Mouse (Mus musculus) kidney, embryonic 15.5 days (tissue): ENCODE measurements at regions not wholly inside any gene's neighbourhood (a gene's known extent, or its start where the extent isn't known, plus 50 kb on each side); places are given as distances from the start of the nearest gene placed in this dataset.
A peak's percentile ranks its signal among the peaks of the same experiment; 100 is the strongest.

Experiments used
- ATAC-seq: fragments of 200-750 bp; cut with Nextera tagmentation; replicated peaks from 2 replicates; pipeline ENCODE4 v1.8.0; 2017; ENCODE audit warnings: moderate TSS enrichment; ENCODE audit not compliant: low FRiP score
- H3K27ac ChIP-seq: fragments of 300-500 bp; sonication (generic); 2 replicates; pipeline ENCODE4 v1.5.1; 2015; ENCODE audit warnings: mild to moderate bottlenecking, inconsistent platforms
- H3K27me3 ChIP-seq: fragments of 300-500 bp; sonication (generic); 2 replicates; pipeline ENCODE4 v1.6.1; 2015; ENCODE audit warnings: inconsistent platforms
- H3K36me3 ChIP-seq: fragments of 300-500 bp; sonication (generic); 2 replicates; pipeline ENCODE4 v1.6.1; 2015; ENCODE audit warnings: inconsistent platforms
- H3K4me1 ChIP-seq: fragments of 300-500 bp; sonication (generic); 2 replicates; pipeline ENCODE4 v1.6.1; 2015; ENCODE audit warnings: inconsistent platforms
- H3K4me2 ChIP-seq: fragments of 300-500 bp; sonication (generic); 2 replicates; pipeline ENCODE4 v1.6.1; 2015; ENCODE audit warnings: moderate library complexity, mild to moderate bottlenecking, inconsistent platforms
- H3K4me3 ChIP-seq: fragments of 300-500 bp; sonication (generic); replicated peaks from 2 replicates; pipeline ENCODE4 v1.5.1; 2015; ENCODE audit warnings: mild to moderate bottlenecking, inconsistent platforms
- H3K9ac ChIP-seq: fragments of 300-500 bp; sonication (generic); 2 replicates; pipeline ENCODE4 v1.6.1; 2015; ENCODE audit warnings: mild to moderate bottlenecking, inconsistent platforms
- H3K9me3 ChIP-seq: fragments of 300-500 bp; sonication (generic); replicated peaks from 2 replicates; pipeline ENCODE4 v1.6.1; 2016; ENCODE audit warnings: inconsistent platforms
- WGBS: fragments of 180-500 bp; shearing (Covaris S2); methylation state at CpG from one replicate; pipeline ENCODE4 v1.1.7; 2015; ENCODE audit warnings: mixed read lengths; 5-methylcytosine and 5-hydroxymethylcytosine counted together

- H3K9ac ChIP-seq, result no peak overlapping the region
- H3K4me1 ChIP-seq, result peaks cover 18% of the 10 kb centered on the region
- peak overlapping the region; percentile 76 for H3K27ac ChIP-seq
- WGBS, result 22% methylated on average over 17 of the region's 17 CpGs
- H3K9me3 ChIP-seq, result no peaks in the 10 kb centered on the region
- no peaks in the 10 kb centered on the region for H3K27me3 ChIP-seq
- no peak overlapping the region for H3K4me3 ChIP-seq
- peak overlapping the region; percentile 44 for H3K4me2 ChIP-seq
- ATAC-seq, result peak; percentile 91
- no peaks in the 10 kb centered on the region for H3K36me3 ChIP-seq
Observed at GRCm38 (mm10) chr9:23083562-23083961, 139.3 kb upstream of the Bmper start.

DNA sequence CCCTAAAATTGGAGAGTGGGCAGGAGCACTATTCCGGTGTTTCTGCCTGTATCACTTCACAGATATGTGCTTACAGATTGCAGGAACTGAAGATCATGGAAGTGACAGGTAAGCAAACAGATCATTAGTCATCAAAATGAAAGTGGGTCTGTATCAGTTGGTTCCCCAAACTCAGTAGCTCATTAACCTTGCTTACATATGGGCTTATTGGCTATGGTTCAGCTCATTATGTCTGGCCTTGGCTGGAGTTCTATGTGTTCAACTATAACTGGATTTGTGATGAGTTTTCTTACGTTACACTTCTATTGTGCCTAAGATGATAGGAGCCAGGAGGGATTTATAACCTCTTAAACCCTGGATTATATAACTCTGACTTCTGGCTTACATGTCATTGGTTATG lies 133.5 kb upstream of the Bmper start:
- Histone ChIP-seq H3K4me1 (peaks cover 4% of the 10 kb centered on the region; the same call in 1 of the 2 replicates), H3K4me3 (no peak overlapping the region), H3K9ac (no peak overlapping the region), H3K36me3 (no peaks in the 10 kb centered on the region), H3K4me2 (no peak overlapping the region), H3K9me3 (no peaks in the 10 kb centered on the region), H3K27ac (no peak overlapping the region), H3K27me3 (no peaks in the 10 kb centered on the region)
- WGBS, result 76% methylated on average over 2 of the region's 2 CpGs
- ATAC-seq, result no peak

DNA sequence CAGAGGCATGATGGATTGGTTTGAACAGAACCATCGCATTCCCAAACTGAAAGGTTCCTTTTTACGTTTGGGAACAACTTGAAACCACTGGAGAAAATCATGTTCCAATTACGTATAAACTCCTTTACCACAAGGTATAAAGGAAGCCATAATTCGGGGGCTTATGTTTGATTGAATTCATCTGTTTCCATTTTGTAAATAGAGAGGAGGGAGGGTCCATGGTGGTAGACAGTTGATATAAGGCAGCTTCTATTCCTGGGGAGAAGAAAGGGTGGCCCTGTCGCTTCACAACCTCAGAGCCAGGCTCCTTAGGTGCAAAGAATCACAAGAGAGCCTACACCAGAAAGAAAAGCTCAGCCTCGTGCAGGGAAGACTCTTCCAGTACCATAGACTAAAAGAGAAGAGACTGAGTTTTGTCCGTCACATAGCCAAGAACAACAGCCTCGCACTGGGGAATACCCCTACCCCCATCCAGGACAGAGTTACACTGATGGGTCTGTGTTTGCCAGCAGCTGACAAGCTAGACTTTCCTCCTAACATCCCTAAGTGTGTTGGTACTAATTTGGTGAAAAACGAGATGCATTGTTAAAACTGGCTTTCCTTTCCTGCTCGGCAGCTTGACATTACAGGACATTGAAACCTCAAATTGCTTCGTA lies 125.6 kb upstream of the Bmper start:
- Histone ChIP-seq H3K36me3 (no peaks in the 10 kb centered on the region), H3K4me2 (no peak overlapping the region), H3K4me3 (no peak overlapping the region), H3K9me3 (no peaks in the 10 kb centered on the region), H3K4me1 (peaks cover 10% of the 10 kb centered on the region), H3K9ac (no peak overlapping the region), H3K27ac (no peak overlapping the region), H3K27me3 (no peaks in the 10 kb centered on the region)
- ATAC-seq, result no peak
- WGBS, result 46% methylated on average over 11 of the region's 11 CpGs

GRCm38 (mm10) chr9:23101584-23101983 lies 121.3 kb upstream of the Bmper start:
- Histone ChIP-seq H3K4me2 (no peak overlapping the region), H3K9me3 (no peaks in the 10 kb centered on the region), H3K27me3 (no peaks in the 10 kb centered on the region), H3K4me3 (no peak overlapping the region), H3K9ac (no peak overlapping the region), H3K36me3 (no peaks in the 10 kb centered on the region), H3K27ac (no peak overlapping the region), H3K4me1 (peaks cover 10% of the 10 kb centered on the region)
- no peak for ATAC-seq

DNA sequence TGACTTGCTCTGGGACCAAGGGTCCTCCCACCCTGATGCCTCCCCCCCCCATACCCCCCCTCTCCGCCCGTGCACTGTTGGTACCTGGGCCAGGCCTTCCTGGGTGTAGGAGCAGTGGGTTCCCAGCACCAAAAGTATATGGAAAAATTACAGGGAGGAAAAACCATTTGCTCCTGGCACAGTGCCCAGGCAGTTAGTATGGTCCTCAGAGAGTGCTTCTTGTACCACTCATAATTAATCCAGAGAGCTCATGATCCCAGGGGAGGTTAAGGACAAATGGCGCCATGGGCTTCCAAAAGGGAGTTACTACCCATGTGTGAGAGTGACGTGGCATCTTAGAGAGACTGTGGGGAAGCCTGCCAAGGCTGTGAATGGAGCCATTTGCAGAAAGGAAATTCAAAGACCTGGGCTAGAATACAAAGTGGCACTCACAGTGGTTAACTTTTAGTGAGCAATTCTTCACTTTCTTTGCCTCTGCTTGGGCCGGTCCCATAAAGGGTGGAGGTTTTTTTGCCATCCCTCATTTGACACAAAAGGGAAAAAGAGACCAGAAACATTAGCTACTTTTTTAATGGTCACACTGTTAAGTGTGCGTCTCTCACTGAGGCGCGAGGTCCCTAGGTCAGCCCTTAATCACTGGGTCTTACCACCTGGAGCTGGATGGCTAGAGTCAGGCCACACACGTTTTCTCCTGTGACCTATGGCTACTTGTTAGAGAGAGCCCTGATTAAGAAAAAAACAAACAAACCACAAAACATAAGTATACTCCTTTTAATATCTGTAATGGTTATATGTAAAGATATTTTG lies 120.7 kb upstream of the Bmper start:
- WGBS, result 54% methylated on average over 9 of the region's 9 CpGs
- Histone ChIP-seq H3K4me2 (no peak overlapping the region), H3K27ac (no peak overlapping the region), H3K9me3 (no peaks in the 10 kb centered on the region), H3K4me1 (peaks cover 10% of the 10 kb centered on the region), H3K27me3 (no peaks in the 10 kb centered on the region), H3K36me3 (no peaks in the 10 kb centered on the region), H3K9ac (no peak overlapping the region), H3K4me3 (no peak overlapping the region)
- no peak; the same call in 1 of the 2 replicates for ATAC-seq

GRCm38 (mm10) chr9:23111500-23111899 lies 111.4 kb upstream of the Bmper start:
- H3K4me3 ChIP-seq, result no peak overlapping the region
- ATAC-seq, result no peak
- H3K4me1 ChIP-seq, result no peaks in the 10 kb centered on the region
- H3K9me3 ChIP-seq, result no peaks in the 10 kb centered on the region
- H3K36me3 ChIP-seq, result no peaks in the 10 kb centered on the region
- H3K4me2 ChIP-seq, result no peak overlapping the region
- H3K27me3 ChIP-seq, result 0 out of 2 replicates have a peak, but pooled peaks cover 7% of the 10 kb centered on the region
- H3K27ac ChIP-seq, result no peak overlapping the region
- H3K9ac ChIP-seq, result no peak overlapping the region
- WGBS, result 77% methylated on average over 6 of the region's 6 CpGs

GRCm38 (mm10) chr9:23115026-23115425 lies 107.8 kb upstream of the Bmper start:
- Histone ChIP-seq H3K4me2 (no peak overlapping the region), H3K27ac (no peak overlapping the region), H3K4me3 (no peak overlapping the region), H3K4me1 (no peaks in the 10 kb centered on the region), H3K27me3 (0 out of 2 replicates have a peak, but pooled peaks cover 7% of the 10 kb centered on the region), H3K9me3 (no peaks in the 10 kb centered on the region), H3K9ac (no peak overlapping the region), H3K36me3 (no peaks in the 10 kb centered on the region)
- WGBS, result 62% methylated on average over 5 of the region's 5 CpGs
- ATAC-seq, result no peak

DNA sequence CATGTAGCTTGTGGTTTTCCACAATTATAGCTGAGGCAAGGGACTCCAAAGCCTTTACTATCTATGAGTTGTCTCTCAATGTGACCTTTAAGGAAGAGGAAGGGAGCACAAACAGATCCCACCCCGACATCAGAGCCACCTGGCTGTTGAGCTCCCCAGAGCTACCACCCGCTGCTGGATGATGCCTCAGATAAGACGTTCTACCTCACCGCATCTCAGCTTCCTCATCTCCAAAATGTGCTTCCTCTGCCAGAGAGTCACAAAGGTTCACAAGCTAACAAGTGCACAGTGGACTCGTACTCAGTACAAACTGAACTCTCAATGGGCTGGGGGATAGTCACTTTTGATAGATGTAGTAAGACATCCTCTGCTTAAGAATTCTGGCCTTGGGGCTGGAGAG lies 107.3 kb upstream of the Bmper start:
- Histone ChIP-seq H3K4me1 (no peaks in the 10 kb centered on the region), H3K36me3 (no peaks in the 10 kb centered on the region), H3K4me2 (no peak overlapping the region), H3K9ac (no peak overlapping the region), H3K9me3 (no peaks in the 10 kb centered on the region), H3K27me3 (0 out of 2 replicates have a peak, but pooled peaks cover 7% of the 10 kb centered on the region), H3K4me3 (no peak overlapping the region), H3K27ac (no peak overlapping the region)
- 88% methylated on average over 5 of the region's 5 CpGs for WGBS
- no peak for ATAC-seq

GRCm38 (mm10) chr9:23116311-23116710 lies 106.6 kb upstream of the Bmper start:
- Histone ChIP-seq H3K4me3 (no peak overlapping the region), H3K27ac (no peak overlapping the region), H3K27me3 (0 out of 2 replicates have a peak, but pooled peaks cover 7% of the 10 kb centered on the region), H3K9me3 (no peaks in the 10 kb centered on the region), H3K4me1 (no peaks in the 10 kb centered on the region), H3K9ac (no peak overlapping the region), H3K4me2 (no peak overlapping the region), H3K36me3 (no peaks in the 10 kb centered on the region)
- no peak for ATAC-seq
- WGBS, result 71% methylated on average over 1 of the region's 1 CpGs

- Histone ChIP-seq H3K4me1 (0 out of 2 replicates have a peak, but pooled peaks cover 4% of the 10 kb centered on the region), H3K9ac (no peak overlapping the region), H3K4me3 (no peak overlapping the region), H3K4me2 (no peak overlapping the region), H3K27me3 (no peaks in the 10 kb centered on the region), H3K27ac (no peak overlapping the region), H3K9me3 (no peaks in the 10 kb centered on the region), H3K36me3 (no peaks in the 10 kb centered on the region)
- ATAC-seq, result 0 out of 2 replicates have a peak, but pooled peaks have one; percentile 60
- WGBS, result 61% methylated on average over 4 of the region's 4 CpGs
Observed at GRCm38 (mm10) chr9:23119811-23120210, 103.1 kb upstream of the Bmper start.

DNA sequence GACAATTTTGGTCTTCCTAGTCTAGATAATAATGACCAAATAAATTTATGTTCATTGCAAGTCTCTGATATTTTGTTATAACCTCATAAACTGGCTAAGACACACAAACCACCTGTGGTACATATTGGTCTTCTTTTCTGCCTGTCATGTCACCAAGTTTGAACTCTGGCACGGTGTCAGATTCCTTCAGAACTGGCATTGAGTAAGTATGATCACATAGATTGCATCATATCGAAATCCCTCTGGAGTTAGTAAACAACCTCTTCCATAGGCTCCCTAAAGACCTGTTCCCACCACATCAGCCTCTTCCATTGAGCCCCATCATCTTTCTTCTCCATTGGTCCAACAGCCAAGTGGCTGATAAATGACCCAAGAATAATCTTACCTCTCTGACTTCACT lies 102.1 kb upstream of the Bmper start:
- Histone ChIP-seq H3K27me3 (no peaks in the 10 kb centered on the region), H3K4me3 (no peak overlapping the region), H3K4me2 (no peak overlapping the region), H3K4me1 (peaks cover 6% of the 10 kb centered on the region), H3K9me3 (no peaks in the 10 kb centered on the region), H3K27ac (no peak overlapping the region), H3K36me3 (no peaks in the 10 kb centered on the region), H3K9ac (no peak overlapping the region)
- no peak for ATAC-seq
- 96% methylated on average over 2 of the region's 2 CpGs for WGBS

- WGBS, result 87% methylated on average over 5 of the region's 5 CpGs
- Histone ChIP-seq H3K27ac (no peak overlapping the region), H3K9ac (no peak overlapping the region), H3K9me3 (no peaks in the 10 kb centered on the region), H3K4me2 (no peak overlapping the region), H3K27me3 (no peaks in the 10 kb centered on the region), H3K4me3 (no peak overlapping the region), H3K4me1 (peaks cover 12% of the 10 kb centered on the region), H3K36me3 (no peaks in the 10 kb centered on the region)
- no peak for ATAC-seq
Observed at GRCm38 (mm10) chr9:23122524-23122923, 100.4 kb upstream of the Bmper start.
